Mouse (Mus musculus) forebrain, embryonic 14.5 days (tissue): ENCODE data around the gene Taf4. TPM values are rescaled to one million over a fixed set of nuclear protein-coding genes. Genes with fewer than 3 reads are reported as not detected.

Experiments used
- ATAC-seq: fragments of 200-750 bp; cut with Nextera tagmentation; 2 replicates; pipeline ENCODE4 v1.8.0; 2017; ENCODE audit warnings: mild to moderate bottlenecking, moderate library complexity
- DNase-seq: peaks from one replicate; pipeline ENCODE4 v3.0.0-alpha.2; 2015; ENCODE audit warnings: low spot score
- H3K27ac ChIP-seq: fragments of 300-500 bp; sonication (generic); 2 replicates; pipeline ENCODE4 v1.5.1; 2014; ENCODE audit warnings: low read depth, mild to moderate bottlenecking, control low read depth, low read length, moderate library complexity
- H3K27me3 ChIP-seq: fragments of 300-500 bp; sonication (generic); replicated peaks from 2 replicates; pipeline ENCODE4 v1.6.1; 2014; ENCODE audit warnings: low read length, control low read depth, mixed read lengths; ENCODE audit not compliant: control insufficient read depth, insufficient read depth
- H3K36me3 ChIP-seq: fragments of 300-500 bp; sonication (generic); 2 replicates; pipeline ENCODE4 v1.6.1; 2014; ENCODE audit warnings: low read length, control low read depth; ENCODE audit not compliant: control insufficient read depth, insufficient read depth
- H3K4me1 ChIP-seq: fragments of 300-500 bp; sonication (generic); 2 replicates; pipeline ENCODE4 v1.6.1; 2014; ENCODE audit warnings: antibody characterized with exemption, low read length, control low read depth; ENCODE audit not compliant: control insufficient read depth, insufficient read depth
- H3K4me2 ChIP-seq: fragments of 300-500 bp; sonication (generic); 2 replicates; pipeline ENCODE4 v1.6.1; 2014; ENCODE audit warnings: mild to moderate bottlenecking, control low read depth, low read length
- H3K4me3 ChIP-seq: fragments of 300-500 bp; sonication (generic); 2 replicates; pipeline ENCODE4 v1.5.1; 2014; ENCODE audit warnings: low read depth, low read length, control low read depth
- H3K9ac ChIP-seq: fragments of 300-500 bp; sonication (generic); 2 replicates; pipeline ENCODE4 v1.6.1; 2014; ENCODE audit warnings: mild to moderate bottlenecking, low read length, control low read depth, moderate library complexity
- H3K9me3 ChIP-seq: fragments of 300-500 bp; sonication (generic); replicated peaks from 2 replicates; pipeline ENCODE4 v1.6.1; 2016; ENCODE audit warnings: low read length, control low read depth, mixed read lengths; ENCODE audit not compliant: control insufficient read depth
- WGBS: fragments of 180-500 bp; shearing (Covaris S2); extraction: QIAGEN DNeasy Blood & Tissue Kit; methylation state at CpG from one replicate; pipeline ENCODE4 v1.1.7; 2014; 5-methylcytosine and 5-hydroxymethylcytosine counted together
- polyA plus RNA-seq: library from polyadenylated mRNA; unstranded; fragments of >200 nt; fragmentation: Nextera tagmentation; extraction: Ambion mirVana; gene quantifications from 2 replicates; pipeline ENCODE4 v1.2.1, GENCODE M21; 2014

Taf4 gene
- polyA plus RNA-seq, 1 experiment from 2014 or later = 4.3 TPM

DNA sequence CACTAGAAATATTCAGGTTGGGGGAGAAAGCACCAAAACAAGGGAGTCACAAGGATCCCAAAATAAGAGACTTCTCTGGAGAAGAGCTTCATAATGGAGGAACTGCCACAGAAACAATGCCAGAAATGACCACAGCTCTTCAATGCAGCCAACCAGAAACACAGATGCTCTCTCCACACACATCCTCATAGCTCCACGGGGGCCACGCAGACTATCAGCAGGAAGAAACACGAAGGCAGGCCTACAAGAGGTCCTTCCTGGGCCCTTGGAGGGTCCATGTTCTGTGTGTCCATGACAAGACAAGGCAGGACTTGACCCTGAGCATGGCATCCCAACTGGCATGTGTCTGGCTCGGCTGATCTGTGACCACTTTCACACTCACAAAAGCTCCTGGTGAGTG is 15.0 kb downstream of the Taf4 start:
- Histone ChIP-seq H3K9me3 (no peaks in the 10 kb centered on the region), H3K27ac (no peak overlapping the region), H3K4me2 (no peak overlapping the region), H3K36me3 (no peaks in the 10 kb centered on the region), H3K4me3 (no peak overlapping the region), H3K9ac (no peak overlapping the region), H3K4me1 (no peaks in the 10 kb centered on the region), H3K27me3 (no peaks in the 10 kb centered on the region)
- 82% methylated on average over 4 of the region's 4 CpGs for WGBS
- no peak for ATAC-seq
- DNase-seq = no peak

DNA sequence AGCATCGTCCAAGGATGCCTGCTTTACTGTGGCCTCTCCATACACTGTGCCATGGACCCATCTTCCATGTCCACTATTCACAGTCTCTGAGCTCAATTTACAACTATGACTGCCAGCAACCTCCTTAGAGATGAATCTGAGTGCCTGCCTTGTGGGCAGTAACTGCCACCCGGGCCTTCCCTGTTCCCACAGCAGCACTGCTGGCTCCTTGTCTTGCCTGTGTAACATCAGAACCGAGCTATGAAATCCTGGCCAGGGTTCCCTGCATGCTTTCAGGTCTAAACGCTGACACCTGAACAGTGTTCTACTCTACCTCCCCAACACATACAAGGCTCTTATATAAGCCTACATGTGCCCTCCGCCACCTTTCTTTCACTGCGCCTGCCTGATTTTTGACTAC is 16.1 kb downstream of the Taf4 start:
- WGBS = 90% methylated on average over 6 of the region's 6 CpGs
- H3K27ac ChIP-seq = no peak overlapping the region
- ATAC-seq (no peak), DNase-seq (no peak)
- no peaks in the 10 kb centered on the region for H3K4me1 ChIP-seq
- no peaks in the 10 kb centered on the region for H3K36me3 ChIP-seq
- no peak overlapping the region for H3K4me2 ChIP-seq
- H3K9me3 ChIP-seq = no peaks in the 10 kb centered on the region
- no peak overlapping the region for H3K4me3 ChIP-seq
- H3K27me3 ChIP-seq = no peaks in the 10 kb centered on the region
- no peak overlapping the region for H3K9ac ChIP-seq

DNA sequence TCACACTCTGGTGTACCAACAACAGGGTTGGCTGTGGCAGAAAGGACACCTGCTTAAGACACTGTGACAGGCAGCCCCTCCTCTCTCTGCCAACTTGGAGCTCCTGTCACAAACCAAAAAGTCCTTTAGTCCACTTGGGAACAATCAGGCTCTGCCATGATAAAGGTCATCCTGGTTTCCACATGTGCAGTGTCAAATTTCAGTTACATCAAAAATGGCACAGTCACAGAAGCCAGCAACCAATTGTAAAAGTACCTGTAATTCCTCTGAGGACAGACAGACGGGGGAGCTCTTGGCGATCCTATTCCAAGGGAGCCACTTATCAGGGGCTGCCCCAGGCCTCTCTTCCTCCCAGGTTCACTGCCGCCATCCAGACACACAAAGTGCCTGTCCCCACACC is 17.1 kb downstream of the Taf4 start:
- H3K4me3 ChIP-seq = no peak overlapping the region
- DNase-seq (no peak), ATAC-seq (no peak)
- 27% methylated on average over 3 of the region's 3 CpGs for WGBS
- H3K4me1 ChIP-seq = no peaks in the 10 kb centered on the region
- H3K27me3 ChIP-seq = no peaks in the 10 kb centered on the region
- no peak overlapping the region for H3K4me2 ChIP-seq
- H3K9me3 ChIP-seq = no peaks in the 10 kb centered on the region
- H3K36me3 ChIP-seq = no peaks in the 10 kb centered on the region
- no peak overlapping the region for H3K27ac ChIP-seq
- no peak overlapping the region for H3K9ac ChIP-seq

DNA sequence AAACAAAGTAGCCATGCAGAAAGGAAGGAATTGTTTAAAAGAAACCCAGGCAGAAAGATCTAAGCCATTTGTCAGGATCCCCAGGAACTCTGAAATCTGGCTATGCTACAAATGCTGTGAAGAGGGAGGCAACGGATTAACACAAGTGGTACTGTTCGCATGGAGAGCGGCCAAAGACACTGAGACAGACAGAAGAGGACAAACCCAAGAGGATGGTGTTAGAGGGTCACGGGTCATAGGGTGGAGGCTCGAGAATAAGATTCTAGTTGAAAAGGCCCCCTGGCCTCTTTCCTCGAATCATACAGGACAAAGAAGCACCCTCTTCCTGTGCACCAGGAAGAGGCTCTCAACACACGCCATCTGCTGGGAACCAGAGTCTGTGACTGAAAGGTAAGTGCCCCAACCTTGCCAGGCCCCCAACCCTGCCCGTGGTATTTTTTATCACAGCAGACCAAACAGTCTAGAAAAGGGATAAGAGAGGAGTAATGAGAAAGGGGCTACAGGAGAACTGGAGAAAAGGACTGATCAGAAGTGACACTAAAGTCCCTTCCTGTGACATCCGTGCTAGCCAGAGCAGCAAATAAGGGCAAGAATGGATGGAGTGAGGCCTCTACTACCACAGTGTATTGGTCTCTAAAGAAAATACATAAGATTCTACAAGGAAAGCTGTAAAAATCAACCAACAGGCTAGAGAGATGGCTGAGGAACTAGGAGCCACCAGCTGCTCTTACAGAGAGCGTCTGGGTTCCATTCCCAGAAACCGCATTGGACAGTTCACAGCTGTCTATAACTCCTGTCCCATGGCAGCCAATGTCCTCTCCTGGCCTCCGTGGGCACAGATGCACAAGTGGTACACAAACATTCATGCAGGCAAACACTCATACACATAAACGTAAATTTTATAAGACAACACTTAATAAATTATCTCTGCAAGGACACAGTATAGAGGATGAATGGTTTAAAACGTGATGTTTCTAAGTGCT is 24.6 kb downstream of the Taf4 start:
- Histone ChIP-seq H3K9me3 (no peaks in the 10 kb centered on the region), H3K36me3 (no peaks in the 10 kb centered on the region), H3K27me3 (no peaks in the 10 kb centered on the region), H3K4me3 (no peak overlapping the region), H3K27ac (no peak overlapping the region), H3K4me2 (no peak overlapping the region), H3K4me1 (peaks cover 2% of the 10 kb centered on the region), H3K9ac (no peak overlapping the region)
- 72% methylated on average over 14 of the region's 14 CpGs for WGBS
- no peak for ATAC-seq
- peak; percentile 3 for DNase-seq

GRCm38 (mm10) chr2:179948820-179949219 is 27.6 kb downstream of the Taf4 start:
- no peak for ATAC-seq
- Histone ChIP-seq H3K4me1 (peaks cover 7% of the 10 kb centered on the region), H3K36me3 (no peaks in the 10 kb centered on the region), H3K9me3 (no peaks in the 10 kb centered on the region), H3K9ac (no peak overlapping the region), H3K4me3 (no peak overlapping the region), H3K27me3 (no peaks in the 10 kb centered on the region), H3K4me2 (no peak overlapping the region), H3K27ac (no peak overlapping the region)
- DNase-seq = no peak
- WGBS = 86% methylated on average over 5 of the region's 5 CpGs

DNA sequence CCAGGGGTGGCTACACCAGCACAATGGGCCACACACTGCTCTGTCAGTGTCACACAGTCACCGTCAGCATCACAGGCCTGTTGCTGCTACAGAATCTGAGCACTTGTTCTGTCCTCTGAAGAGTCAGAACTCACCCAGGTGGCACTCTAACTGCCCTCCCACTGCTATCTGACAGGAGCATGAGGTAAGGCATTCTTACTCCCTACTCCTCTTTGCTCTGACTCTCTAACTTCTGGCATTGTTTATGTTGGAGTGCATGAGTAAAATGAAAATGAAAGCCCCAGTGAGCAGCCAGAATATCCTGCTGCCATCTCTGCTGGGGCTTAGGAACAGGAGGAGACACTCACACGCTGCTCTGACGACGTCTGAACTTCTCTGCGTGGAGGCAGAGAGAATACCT is 28.8 kb downstream of the Taf4 start:
- H3K9ac ChIP-seq = no peak overlapping the region

GRCm38 (mm10) chr2:179946496-179946895 is 29.9 kb downstream of the Taf4 start:
- WGBS = 86% methylated on average over 6 of the region's 6 CpGs
- Histone ChIP-seq H3K9ac (no peak overlapping the region), H3K4me2 (no peak overlapping the region), H3K27ac (no peak overlapping the region), H3K36me3 (no peaks in the 10 kb centered on the region), H3K4me1 (peaks cover 7% of the 10 kb centered on the region), H3K4me3 (no peak overlapping the region), H3K27me3 (no peaks in the 10 kb centered on the region), H3K9me3 (no peaks in the 10 kb centered on the region)
- ATAC-seq (no peak), DNase-seq (no peak)

More for the DNA sequence above, 28.8 kb downstream of the Taf4 start:
- Histone ChIP-seq H3K4me2 (no peak overlapping the region), H3K36me3 (no peaks in the 10 kb centered on the region), H3K4me1 (peaks cover 7% of the 10 kb centered on the region), H3K9me3 (no peaks in the 10 kb centered on the region), H3K4me3 (no peak overlapping the region), H3K27me3 (no peaks in the 10 kb centered on the region), H3K27ac (no peak overlapping the region)
- no peak for DNase-seq
- 66% methylated on average over 5 of the region's 5 CpGs for WGBS
- no peak for ATAC-seq

DNA sequence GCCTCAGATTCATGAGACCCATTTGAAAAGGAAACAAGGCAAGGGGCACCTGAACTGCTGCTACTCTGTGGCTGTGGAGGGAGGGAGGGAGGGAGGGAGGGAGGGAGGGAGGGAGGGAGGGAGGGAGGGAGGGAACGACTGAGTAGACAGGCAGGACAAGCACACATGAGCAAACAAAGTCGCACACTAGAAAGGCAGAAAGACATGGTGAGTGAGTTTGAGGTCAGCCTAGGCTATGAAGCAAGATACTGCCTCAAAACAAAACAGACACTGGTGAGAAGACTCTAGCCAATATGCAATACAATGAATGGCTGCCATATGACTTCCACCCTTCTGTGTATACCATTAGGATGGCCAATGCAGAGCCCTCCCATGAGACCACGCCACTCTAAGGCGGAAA is 31.4 kb downstream of the Taf4 start:
- H3K4me2 ChIP-seq = no peak overlapping the region
- H3K27me3 ChIP-seq = no peaks in the 10 kb centered on the region
- H3K9me3 ChIP-seq = no peaks in the 10 kb centered on the region
- no peaks in the 10 kb centered on the region for H3K36me3 ChIP-seq
- H3K4me1 ChIP-seq = peaks cover 7% of the 10 kb centered on the region
- no peak overlapping the region for H3K27ac ChIP-seq
- no peak for DNase-seq
- ATAC-seq = no peak
- no peak overlapping the region for H3K4me3 ChIP-seq
- WGBS = 51% methylated on average over 4 of the region's 4 CpGs
- no peak overlapping the region for H3K9ac ChIP-seq

DNA sequence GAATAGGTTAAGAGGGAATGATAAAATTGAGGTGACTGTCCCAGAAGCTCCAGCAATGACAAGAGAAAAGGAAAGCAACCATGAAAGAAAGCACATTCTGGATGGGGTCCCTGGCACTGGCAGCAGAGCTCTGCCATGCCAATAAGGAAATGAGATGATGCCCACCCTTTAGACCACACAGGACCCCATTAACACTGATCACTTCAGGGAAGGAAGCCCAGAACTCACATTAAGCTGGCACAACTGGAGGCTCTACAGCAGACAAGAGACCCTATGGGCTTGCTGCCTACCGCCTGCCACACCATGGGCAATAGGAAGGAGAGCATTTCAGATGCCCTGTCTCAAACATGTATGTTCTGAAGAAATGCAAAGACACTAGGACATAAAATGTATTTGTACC is 34.8 kb downstream of the Taf4 start:
- H3K36me3 ChIP-seq = no peaks in the 10 kb centered on the region

More for the DNA sequence above, 34.8 kb downstream of the Taf4 start:
- no peaks in the 10 kb centered on the region for H3K27me3 ChIP-seq
- H3K9me3 ChIP-seq = no peaks in the 10 kb centered on the region
- no peak overlapping the region for H3K4me2 ChIP-seq
- no peak for ATAC-seq
- no peak overlapping the region for H3K9ac ChIP-seq
- WGBS = 100% methylated on average over 1 of the region's 1 CpGs
- 0 out of 2 replicates have a peak, but pooled peaks cover 5% of the 10 kb centered on the region for H3K4me1 ChIP-seq
- H3K27ac ChIP-seq = no peak overlapping the region
- peak; percentile 6 for DNase-seq
- no peak overlapping the region for H3K4me3 ChIP-seq
